Mouse (Mus musculus) left cerebral cortex, adult 6 months (tissue): Measurements from ENCODE around the gene Nt5c2. TPM values are rescaled to one million over a fixed set of nuclear protein-coding genes. Genes with fewer than 3 reads are reported as not detected.

Experiments used
- long read RNA-seq, 2 experiments: library from polyadenylated mRNA; unstranded; transcript quantifications; one replicate each; pipeline ENCODE4 v2.0.0; 2019 to 2020
- polyA plus RNA-seq: library from polyadenylated mRNA; unstranded; fragments of <200 nt; fragmentation: Nextera tagmentation; gene quantifications from 2 replicates; pipeline ENCODE4 v1.2.3, GENCODE M21; 2021

Gene Nt5c2
- polyA plus RNA-seq: 19.2 and 37.6 TPM in 2 replicates
- long read RNA-seq, experiment 1, transcript Nt5c2-209 (18 exons, 3,183 nt): minor isoform, 11 of 181 reads
- long read RNA-seq, experiment 1, transcript Nt5c2-207 (19 exons, 2,788 nt): minor isoform, 10 of 181 reads
- long read RNA-seq, experiment 1, transcript Nt5c2-203 (18 exons, 3,148 nt): major isoform, 50 of 181 reads
- long read RNA-seq, experiment 1, transcript Nt5c2-202 (18 exons, 3,728 nt): minor isoform, 34 of 181 reads
- long read RNA-seq, experiment 1, partial matches to known transcripts: 15 of 181 reads
- long read RNA-seq, experiment 1, other reads (novel, unspliced or antisense): 61 of 181 reads
- long read RNA-seq, experiment 2, transcript Nt5c2-203 (18 exons, 3,148 nt): major isoform, 8 of 44 reads
- long read RNA-seq, experiment 2, transcript Nt5c2-202 (18 exons, 3,728 nt): minor isoform, 7 of 44 reads
- long read RNA-seq, experiment 2, partial matches to known transcripts: 12 of 44 reads
- long read RNA-seq, experiment 2, other reads (novel, unspliced or antisense): 16 of 44 reads

DNA sequence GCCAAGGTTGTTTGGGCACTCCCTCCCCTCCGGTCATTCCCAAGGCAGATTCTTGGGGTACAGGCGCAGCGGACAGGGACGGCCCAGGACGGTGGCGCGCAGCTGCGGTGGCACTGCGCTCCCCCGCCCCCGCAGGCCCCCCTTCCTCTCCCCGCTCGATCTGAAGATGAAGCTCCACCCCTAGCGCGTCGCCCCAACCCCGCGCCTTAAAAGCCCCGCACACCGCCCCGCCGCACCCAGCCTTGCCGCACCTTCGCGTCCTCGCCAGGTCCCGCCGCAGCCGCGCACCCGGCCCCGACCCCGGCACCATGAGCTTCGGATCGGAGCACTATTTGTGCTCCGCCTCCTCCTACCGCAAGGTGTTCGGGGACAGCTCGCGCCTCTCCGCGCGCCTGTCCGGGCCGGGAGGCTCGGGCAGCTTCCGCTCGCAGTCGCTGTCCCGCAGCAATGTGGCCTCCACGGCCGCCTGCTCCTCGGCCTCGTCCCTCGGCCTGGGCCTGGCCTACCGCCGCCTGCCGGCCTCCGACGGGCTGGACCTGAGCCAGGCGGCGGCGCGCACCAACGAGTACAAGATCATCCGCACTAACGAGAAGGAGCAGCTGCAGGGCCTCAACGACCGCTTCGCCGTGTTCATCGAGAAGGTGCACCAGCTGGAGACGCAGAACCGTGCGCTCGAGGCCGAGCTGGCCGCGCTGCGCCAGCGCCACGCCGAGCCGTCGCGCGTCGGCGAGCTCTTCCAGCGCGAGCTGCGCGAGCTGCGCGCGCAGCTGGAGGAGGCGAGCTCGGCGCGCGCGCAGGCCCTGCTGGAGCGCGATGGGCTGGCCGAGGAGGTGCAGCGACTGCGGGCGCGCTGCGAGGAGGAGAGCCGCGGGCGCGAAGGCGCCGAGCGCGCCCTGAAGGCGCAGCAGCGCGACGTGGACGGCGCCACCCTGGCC is at the start of gene Nt5c2, which contains the start of gene Ina:
Nt5c2 (minus strand) TSS at position 707 of the 935 bp plus-strand sequence.
Ina (plus strand) TSS at position 252 of the 935 bp plus-strand sequence.

DNA sequence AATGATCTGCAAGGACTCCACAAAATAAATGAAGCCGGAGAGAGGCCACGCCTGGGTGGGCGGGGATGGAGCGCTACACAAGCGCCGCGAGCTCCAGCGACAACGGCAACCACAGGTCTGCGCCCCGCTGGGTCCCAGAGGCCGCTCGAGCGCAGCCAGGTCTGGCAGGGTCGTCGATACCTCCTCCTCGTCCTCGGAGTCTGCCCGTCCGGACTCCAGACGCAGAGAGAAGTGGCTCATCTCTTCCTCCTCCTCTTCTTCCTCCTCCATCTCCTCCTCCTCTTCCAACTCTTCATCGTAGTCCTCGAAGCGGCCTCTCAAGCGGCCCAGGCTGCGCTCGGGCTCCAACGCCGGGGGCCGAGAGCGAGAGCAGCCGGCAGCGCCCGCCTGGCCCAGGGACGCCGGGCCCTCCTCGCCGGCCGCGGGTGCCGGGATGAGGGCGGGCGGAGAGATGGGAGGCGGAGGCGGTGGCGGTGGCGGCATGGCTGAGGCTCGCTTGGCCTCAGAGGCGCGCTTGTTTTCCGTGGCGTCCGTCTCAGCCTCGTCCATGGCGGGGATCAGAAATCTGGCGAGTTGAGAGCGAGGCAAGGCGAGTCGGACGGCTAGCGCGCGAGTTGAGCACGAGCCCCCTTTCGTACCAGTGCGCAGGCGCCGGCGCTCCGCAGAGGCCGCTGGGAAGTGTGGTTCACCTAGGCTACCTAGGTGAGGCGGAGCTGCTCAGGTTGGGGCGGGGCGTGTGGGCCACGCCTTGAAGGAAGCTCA is 35.5 kb upstream of the Nt5c2 start, which contains the start of gene Pcgf6:
Pcgf6 (minus strand) TSS at position 636 of the 762 bp plus-strand sequence.

Other genes with a start within 250 kb of the Nt5c2 start
- gene Ina, start 455 bp downstream of the Nt5c2 start, polyA plus RNA-seq: 56.1 and 102 TPM in 2 replicates
- gene Pcgf6, start 35.8 kb upstream of the Nt5c2 start, polyA plus RNA-seq: 3.5 and 4.4 TPM in 2 replicates
- 0.92 and 1.2 TPM in 2 replicates for gene Taf5, start 52.6 kb upstream of the Nt5c2 start, polyA plus RNA-seq
- 4,613 and 4,675 TPM in 2 replicates for gene Usmg5, start 75.5 kb upstream of the Nt5c2 start, polyA plus RNA-seq
- 1.9 and 2.2 TPM in 2 replicates for gene Pdcd11, start 75.6 kb upstream of the Nt5c2 start, polyA plus RNA-seq
- 2.9 and 3.9 TPM in 2 replicates for gene Calhm2, start 123.1 kb upstream of the Nt5c2 start, polyA plus RNA-seq
- not detected in 2 replicates for gene Calhm1, start 129.1 kb upstream of the Nt5c2 start, polyA plus RNA-seq
- 0.10 TPM in 1 of 2 replicates, not detected in the other for gene Calhm3, start 142.6 kb upstream of the Nt5c2 start, polyA plus RNA-seq
- 27.9 and 30.7 TPM in 2 replicates for gene Neurl1a, start 163.7 kb upstream of the Nt5c2 start, polyA plus RNA-seq